Mouse (Mus musculus) megakaryocyte, embryonic 14.5 days (primary cell): ENCODE data around the gene Samd7.

Source experiments
- FLI1 ChIP-seq: IDR thresholded peaks from 2 replicates; pipeline ENCODE4 v1.6.1; 2012; ENCODE audit warnings: low read length, inconsistent platforms, mixed read lengths
- GATA1 ChIP-seq: IDR thresholded peaks from 3 replicates; pipeline ENCODE4 v1.6.1; 2012; ENCODE audit warnings: mixed read lengths, low read length, inconsistent platforms, borderline replicate concordance

DNA sequence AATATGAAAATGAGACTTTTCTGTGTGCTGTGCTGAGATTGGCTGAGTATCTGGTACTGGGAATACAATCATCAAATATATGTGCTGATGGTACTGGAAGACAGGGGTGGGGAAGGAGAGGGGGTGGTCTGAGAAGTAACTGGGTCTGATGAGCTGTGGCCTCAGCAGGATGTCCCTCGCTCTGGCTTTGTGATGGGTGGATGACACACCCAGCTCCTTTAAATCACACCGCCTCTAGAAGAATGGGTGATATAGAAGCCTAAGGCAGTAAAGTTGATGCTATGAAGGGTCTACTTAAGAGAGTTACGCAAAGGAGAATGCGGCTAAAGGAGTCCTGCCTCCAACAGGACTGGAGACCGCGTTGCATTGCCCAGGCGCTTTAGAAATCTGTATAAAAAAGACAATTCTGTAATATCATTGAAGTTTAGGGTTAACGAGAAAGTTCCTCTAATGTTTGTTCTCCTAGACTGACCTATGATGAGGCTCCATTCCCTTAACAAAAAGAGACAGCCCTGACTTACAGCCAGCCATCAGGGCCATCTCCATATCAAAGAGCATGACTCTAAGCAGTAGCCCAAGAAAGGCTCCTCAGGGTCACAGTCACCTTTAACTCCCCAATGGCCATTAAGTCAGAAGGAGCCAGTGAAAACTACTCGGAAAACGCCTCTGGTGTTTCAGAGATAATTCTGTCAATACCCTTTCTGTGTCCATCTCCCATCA, 21.8 kb upstream of the Samd7 start:
- no peak for TF ChIP-seq GATA1
- TF ChIP-seq FLI1: no peak
